Mouse (Mus musculus) kidney, adult 2 months (tissue): ENCODE data around the gene Slc13a3.

Experiments used
- CTCF ChIP-seq: fragments of 200-500 bp; conservative IDR thresholded peaks from 2 replicates; pipeline ENCODE4 v1.5.1; 2011; ENCODE audit warnings: low read depth, mild to moderate bottlenecking, control low read depth, low read length, moderate library complexity, mixed read lengths; ENCODE audit not compliant: insufficient read depth, insufficient read length
- POLR2A ChIP-seq: fragments of 200-500 bp; IDR thresholded peaks from one replicate; pipeline ENCODE4 v1.6.1; 2011; ENCODE audit warnings: low read depth, low read length, control low read depth

GRCm38 (mm10) chr2:165391561-165391960, 81.5 kb downstream of the Slc13a3 start:
- TF ChIP-seq CTCF (peak; percentile 94), POLR2A (no peak)
